Mouse (Mus musculus) midbrain, embryonic 15.5 days (tissue): ENCODE results near the gene Bcl7c. TPM values are rescaled to one million over a fixed set of nuclear protein-coding genes. Genes with fewer than 3 reads are reported as not detected.
"Not testable (repeated sequence)": the region's sequence is repeated elsewhere in the genome, so short reads cannot be mapped to it uniquely, and the experiment has no call there.

Experiments
- ATAC-seq: fragments of 200-750 bp; cut with Nextera tagmentation; replicated peaks from 2 replicates; pipeline ENCODE4 v1.8.0; 2017; ENCODE audit warnings: moderate TSS enrichment
- H3K27ac ChIP-seq: fragments of 300-500 bp; sonication (generic); 2 replicates; pipeline ENCODE4 v1.5.1; 2015; ENCODE audit warnings: mild to moderate bottlenecking, inconsistent platforms
- H3K27me3 ChIP-seq: fragments of 300-500 bp; sonication (generic); replicated peaks from 2 replicates; pipeline ENCODE4 v1.6.1; 2015; ENCODE audit warnings: inconsistent platforms
- H3K36me3 ChIP-seq: fragments of 300-500 bp; sonication (generic); replicated peaks from 2 replicates; pipeline ENCODE4 v1.6.1; 2015; ENCODE audit warnings: inconsistent platforms
- H3K4me1 ChIP-seq: fragments of 300-500 bp; sonication (generic); 2 replicates; pipeline ENCODE4 v1.6.1; 2015; ENCODE audit warnings: inconsistent platforms
- H3K4me2 ChIP-seq: fragments of 300-500 bp; sonication (generic); 2 replicates; pipeline ENCODE4 v1.6.1; 2015; ENCODE audit warnings: inconsistent platforms, mild to moderate bottlenecking, moderate library complexity
- H3K4me3 ChIP-seq: fragments of 300-500 bp; sonication (generic); 2 replicates; pipeline ENCODE4 v1.5.1; 2015; ENCODE audit warnings: mild to moderate bottlenecking, inconsistent platforms
- H3K9ac ChIP-seq: fragments of 300-500 bp; sonication (generic); 2 replicates; pipeline ENCODE4 v1.6.1; 2015; ENCODE audit warnings: mild to moderate bottlenecking, inconsistent platforms
- H3K9me3 ChIP-seq: fragments of 300-500 bp; sonication (generic); 2 replicates; pipeline ENCODE4 v1.6.1; 2016; ENCODE audit warnings: inconsistent platforms
- WGBS: fragments of 180-500 bp; shearing (Covaris S2); methylation state at CpG from one replicate; pipeline ENCODE4 v1.1.7; 2015; ENCODE audit warnings: mixed read lengths; 5-methylcytosine and 5-hydroxymethylcytosine counted together
- polyA plus RNA-seq: library from polyadenylated mRNA; unstranded; fragments of >200 nt; fragmentation: Nextera tagmentation; extraction: Ambion mirVana; gene quantifications from 2 replicates; pipeline ENCODE4 v1.2.1, GENCODE M21; 2015

Bcl7c gene
- polyA plus RNA-seq, 1 experiment from 2014 or later, result 52.9 TPM

DNA sequence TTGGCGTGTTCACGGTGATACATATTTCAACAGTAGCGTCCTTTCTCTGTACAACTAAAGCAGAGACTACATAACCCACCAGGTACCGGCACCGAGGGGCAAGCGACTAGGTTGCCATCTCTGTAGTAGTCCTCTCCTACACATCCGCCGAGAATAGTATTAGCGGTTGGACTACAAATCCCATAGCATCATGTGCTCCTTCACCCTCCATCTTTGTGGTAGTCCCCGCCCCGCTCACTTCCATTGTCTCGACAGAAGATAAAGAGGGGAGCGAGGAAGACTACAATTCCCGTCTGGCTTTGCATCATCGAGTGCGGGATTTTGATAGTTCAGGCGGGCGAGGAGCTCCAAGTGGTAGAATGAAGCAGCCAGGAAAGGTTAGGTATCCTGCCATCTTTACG lies 36.5 kb upstream of the Bcl7c start:
- under 1% methylated on average over 19 of the region's 19 CpGs for WGBS
- Histone ChIP-seq H3K4me3 (peak overlapping the region; percentile 94), H3K4me2 (peak overlapping the region; percentile 71), H3K36me3 (peaks cover 21% of the 10 kb centered on the region), H3K27me3 (no peaks in the 10 kb centered on the region), H3K27ac (peak overlapping the region; percentile 92), H3K9me3 (no peaks in the 10 kb centered on the region), H3K9ac (peak overlapping the region; percentile 52), H3K4me1 (peaks cover 24% of the 10 kb centered on the region)
- peak; percentile 92 for ATAC-seq

DNA sequence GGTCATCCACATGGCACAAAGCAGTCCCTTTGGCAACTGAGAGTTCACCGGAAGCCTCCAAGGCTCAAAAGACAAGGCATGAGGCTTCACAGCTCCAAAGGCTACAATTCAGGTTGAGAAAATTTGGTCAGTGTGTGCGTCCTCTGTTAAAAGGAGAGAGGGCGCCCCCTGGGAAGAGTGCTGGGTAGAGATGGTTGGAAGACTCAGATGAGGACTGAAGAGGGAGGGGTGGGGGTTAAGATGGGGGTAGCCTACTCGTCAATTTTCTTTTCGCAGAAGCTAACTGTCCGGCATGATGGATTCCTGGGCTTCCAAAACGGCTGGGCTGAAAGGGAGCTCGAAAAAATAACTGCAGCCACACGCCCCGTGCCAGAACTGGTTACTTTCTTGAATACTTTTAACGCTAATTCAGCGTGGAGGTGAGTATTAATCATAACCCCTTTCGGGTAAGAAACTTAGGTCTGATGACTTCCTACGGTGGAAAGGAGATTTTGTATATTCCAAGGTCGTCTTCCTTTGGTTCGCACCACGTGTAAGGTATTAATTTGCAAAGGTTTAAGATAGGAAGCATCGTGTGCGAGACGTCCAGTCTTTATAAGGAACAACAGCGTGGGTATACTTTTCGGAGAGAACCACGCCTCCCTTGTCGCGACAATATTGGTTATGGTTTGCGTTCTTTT lies 35.8 kb upstream of the Bcl7c start, which contains the start of gene Fbxl19:
TSS of gene Fbxl19 (plus strand) at position 178 of the 680 bp plus-strand sequence.
- Histone ChIP-seq H3K27me3 (no peaks in the 10 kb centered on the region), H3K27ac (peak within 1 kb of the TSS; percentile 92), H3K9me3 (no peaks in the 10 kb centered on the region), H3K36me3 (peaks cover 14% of the 10 kb centered on the region), H3K4me1 (peaks cover 24% of the 10 kb centered on the region), H3K4me3 (peak within 1 kb of the TSS; percentile 94), H3K9ac (peak within 1 kb of the TSS; percentile 52), H3K4me2 (peak within 1 kb of the TSS; percentile 71)
- no peak for ATAC-seq
- WGBS, result 2% methylated on average over 26 of the region's 26 CpGs

DNA sequence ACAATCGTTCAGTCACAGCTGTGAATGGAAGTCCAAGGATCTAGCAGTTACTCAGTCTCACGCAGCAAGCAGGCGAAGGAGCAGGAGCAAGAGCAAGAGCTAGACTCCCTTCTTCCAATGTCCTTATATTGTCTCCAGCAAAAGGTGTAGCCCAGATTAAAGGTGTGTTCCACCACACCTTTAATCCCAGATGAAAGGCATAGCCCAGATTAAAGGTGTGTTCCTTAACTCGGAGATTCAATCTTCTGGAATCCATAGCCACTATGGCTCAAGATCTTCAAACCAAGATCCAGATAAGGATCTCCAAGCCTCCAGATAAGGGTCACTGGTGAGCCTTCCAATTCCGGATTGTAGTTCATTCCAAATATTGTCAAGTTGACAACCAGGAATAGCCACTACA lies 23.3 kb upstream of the Bcl7c start, which contains the start of gene Ctf2:
TSS of gene Ctf2 (minus strand) at position 101 of the 400 bp plus-strand sequence.
- H3K27me3 ChIP-seq, H3K36me3 ChIP-seq, H3K9me3 ChIP-seq, H3K4me2 ChIP-seq, ATAC-seq, H3K27ac ChIP-seq, H3K4me1 ChIP-seq, H3K9ac ChIP-seq, H3K4me3 ChIP-seq: not testable (repeated sequence)
- 100% methylated on average over 1 of the region's 5 CpGs for whole genome bisulfite sequencing

DNA sequence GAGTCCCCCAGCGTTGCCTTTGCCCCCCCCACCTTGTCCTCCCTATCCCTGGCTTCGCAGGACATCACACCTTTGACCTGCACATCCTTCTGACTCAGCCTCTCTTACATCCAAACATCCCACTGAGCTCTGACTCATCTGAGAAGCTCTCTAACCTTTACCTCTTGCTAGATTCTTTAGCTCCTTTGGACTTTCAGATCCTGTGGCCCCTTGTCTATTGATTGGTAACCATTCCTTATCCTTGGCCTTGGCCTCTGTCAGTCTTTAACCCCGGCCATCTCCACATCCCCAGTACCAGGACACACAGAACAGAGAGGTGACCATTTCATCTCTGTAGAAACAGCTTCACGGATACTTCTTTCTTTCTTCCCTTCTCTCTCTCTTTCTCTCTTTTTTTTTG lies 21.4 kb upstream of the Bcl7c start:
- Histone ChIP-seq H3K27me3 (no peaks in the 10 kb centered on the region), H3K9me3 (no peaks in the 10 kb centered on the region), H3K4me1 (no peaks in the 10 kb centered on the region), H3K36me3 (no peaks in the 10 kb centered on the region), H3K9ac (no peak overlapping the region), H3K4me3 (no peak overlapping the region), H3K4me2 (no peak overlapping the region), H3K27ac (no peak overlapping the region)
- WGBS, result 67% methylated on average over 4 of the region's 4 CpGs
- ATAC-seq, result no peak

DNA sequence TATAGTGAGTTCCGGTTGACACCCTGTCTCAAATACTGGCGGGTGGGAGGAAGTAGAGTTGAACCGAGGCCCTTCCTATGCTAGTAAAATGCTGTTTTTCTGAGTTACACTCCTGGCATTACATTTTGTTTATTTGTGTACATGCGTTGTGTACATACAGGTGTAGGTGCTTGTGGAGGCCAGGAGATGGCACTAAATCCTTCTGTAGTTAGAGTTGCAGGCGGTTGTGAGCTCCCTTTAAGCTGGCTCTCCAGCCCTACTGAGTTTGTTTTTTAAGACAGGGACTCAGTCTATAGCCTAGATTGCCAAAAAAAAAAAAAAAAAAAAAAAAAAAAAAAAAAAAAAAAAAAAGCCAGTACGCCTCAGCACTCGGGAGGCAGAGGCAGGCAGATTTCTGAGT lies 19.2 kb upstream of the Bcl7c start:
- 83% methylated on average over 7 of the region's 7 CpGs for WGBS
- no peak for ATAC-seq

DNA sequence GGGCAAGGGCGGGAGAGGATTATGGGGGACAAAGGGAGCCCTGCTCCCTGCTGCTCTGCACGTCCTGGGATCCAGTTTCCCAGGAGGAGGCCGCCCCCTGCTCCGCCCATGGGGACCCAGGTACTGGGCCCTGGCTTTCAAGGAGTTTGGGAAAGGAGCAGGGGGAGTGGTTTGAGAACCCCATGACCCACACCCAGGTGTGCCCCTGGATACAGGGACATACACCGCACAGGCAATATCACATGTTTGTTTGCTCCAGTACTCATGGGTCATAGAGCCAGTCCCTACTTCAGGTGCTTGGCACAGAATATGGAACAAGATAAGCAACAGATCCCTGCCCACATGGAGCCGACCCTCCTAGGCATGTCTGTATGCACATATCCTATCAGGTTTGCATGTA lies 17.2 kb upstream of the Bcl7c start:
- Histone ChIP-seq H3K36me3 (no peaks in the 10 kb centered on the region), H3K4me2 (no peak overlapping the region), H3K4me1 (no peaks in the 10 kb centered on the region), H3K27me3 (no peaks in the 10 kb centered on the region), H3K9ac (no peak overlapping the region), H3K4me3 (no peak overlapping the region), H3K9me3 (no peaks in the 10 kb centered on the region), H3K27ac (no peak overlapping the region)
- WGBS, result 40% methylated on average over 6 of the region's 6 CpGs
- ATAC-seq, result no peak

More for the DNA sequence above, 19.2 kb upstream of the Bcl7c start:
- Histone ChIP-seq H3K36me3 (no peaks in the 10 kb centered on the region), H3K4me1 (no peaks in the 10 kb centered on the region), H3K27me3 (no peaks in the 10 kb centered on the region), H3K27ac (no peak overlapping the region), H3K9me3 (no peaks in the 10 kb centered on the region), H3K4me3 (no peak overlapping the region), H3K4me2 (no peak overlapping the region), H3K9ac (no peak overlapping the region)

DNA sequence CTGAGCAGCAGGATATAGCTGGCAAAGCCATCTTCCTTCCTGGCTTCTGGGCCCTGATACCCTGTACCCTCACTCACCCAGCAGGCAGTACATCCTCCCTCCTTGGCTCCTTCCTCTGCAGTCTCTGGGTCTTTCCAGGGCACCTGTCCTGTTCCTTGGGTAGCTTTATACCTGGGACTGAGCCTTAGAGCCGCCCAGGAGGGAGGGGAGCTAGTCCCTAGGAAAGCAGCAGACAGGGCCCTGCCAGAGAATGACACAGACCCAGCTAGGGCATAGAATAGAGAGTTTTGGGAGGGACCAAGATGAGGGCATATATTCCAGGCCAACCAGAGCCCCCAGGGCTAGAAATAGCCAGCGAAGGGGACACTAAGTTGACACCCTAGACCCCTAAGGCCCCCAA lies 16.8 kb upstream of the Bcl7c start:
- no peaks in the 10 kb centered on the region for H3K4me1 ChIP-seq
- no peak overlapping the region for H3K4me2 ChIP-seq
- H3K9ac ChIP-seq, result no peak overlapping the region
- no peaks in the 10 kb centered on the region for H3K36me3 ChIP-seq
- WGBS, result 28% methylated on average over 2 of the region's 2 CpGs
- H3K4me3 ChIP-seq, result no peak overlapping the region
- no peaks in the 10 kb centered on the region for H3K9me3 ChIP-seq
- H3K27ac ChIP-seq, result no peak overlapping the region
- no peak for ATAC-seq
- no peaks in the 10 kb centered on the region for H3K27me3 ChIP-seq

DNA sequence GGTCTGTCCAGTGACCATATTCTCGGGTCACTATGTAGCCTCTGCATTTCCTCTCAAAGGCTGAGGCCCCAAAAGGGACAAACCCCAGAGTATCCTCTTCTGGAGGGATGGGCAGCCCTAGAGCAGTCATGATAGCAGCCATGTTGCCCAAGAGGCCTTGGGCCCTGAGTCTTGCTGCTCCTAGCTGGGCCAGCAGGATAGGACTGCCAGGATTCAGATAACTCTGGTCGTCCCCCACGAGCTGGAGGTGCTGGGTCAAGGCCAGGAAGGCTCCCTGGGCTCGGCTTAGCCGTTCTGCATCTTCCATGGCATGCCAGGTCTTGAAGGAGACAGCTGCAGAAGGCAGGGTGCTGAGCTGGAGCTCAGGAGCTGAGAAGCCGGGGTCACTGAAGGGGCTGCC lies 10.5 kb upstream of the Bcl7c start:
- Histone ChIP-seq H3K36me3 (no peaks in the 10 kb centered on the region), H3K27ac (no peak overlapping the region), H3K9ac (no peak overlapping the region), H3K4me2 (no peak overlapping the region), H3K4me1 (peaks cover 6% of the 10 kb centered on the region), H3K4me3 (no peak overlapping the region), H3K9me3 (no peaks in the 10 kb centered on the region), H3K27me3 (no peaks in the 10 kb centered on the region)
- 92% methylated on average over 6 of the region's 6 CpGs for WGBS
- ATAC-seq, result no peak

DNA sequence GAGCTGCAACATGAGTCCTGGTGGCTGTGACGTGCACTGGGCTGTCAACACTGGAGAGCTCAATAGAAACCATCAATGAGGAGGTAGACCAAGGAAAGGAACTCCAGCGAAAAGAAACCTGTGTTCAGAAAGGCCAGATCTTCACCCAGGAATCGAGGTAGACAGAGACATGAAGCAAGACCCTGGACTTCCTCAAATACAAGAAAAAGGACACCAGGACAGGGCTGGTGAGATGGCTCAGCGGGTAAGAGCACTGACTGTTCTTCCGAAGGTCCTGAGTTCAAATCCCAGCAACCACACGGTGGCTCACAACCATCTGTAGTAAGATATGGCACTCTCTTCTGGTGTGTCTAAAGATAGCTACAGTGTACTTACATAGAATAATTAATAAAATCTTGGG lies 9.6 kb upstream of the Bcl7c start:
- ATAC-seq, result no peak

DNA sequence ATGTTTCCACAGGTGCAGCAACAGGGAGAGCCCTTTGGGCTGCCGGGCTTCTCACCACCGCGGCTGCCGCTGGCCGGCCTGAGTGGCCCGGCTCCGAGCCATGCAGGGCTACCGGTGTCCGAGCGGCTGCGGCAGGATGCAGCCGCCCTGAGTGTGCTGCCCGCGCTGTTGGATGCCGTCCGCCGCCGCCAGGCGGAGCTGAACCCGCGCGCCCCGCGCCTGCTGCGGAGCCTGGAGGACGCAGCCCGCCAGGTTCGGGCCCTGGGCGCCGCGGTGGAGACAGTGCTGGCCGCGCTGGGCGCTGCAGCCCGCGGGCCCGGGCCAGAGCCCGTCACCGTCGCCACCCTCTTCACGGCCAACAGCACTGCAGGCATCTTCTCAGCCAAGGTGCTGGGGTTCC lies 8.3 kb upstream of the Bcl7c start:
- peak; percentile 27; the same call in 1 of the 2 replicates for ATAC-seq
- Histone ChIP-seq H3K4me1 (peaks cover 18% of the 10 kb centered on the region), H3K36me3 (no peaks in the 10 kb centered on the region), H3K4me2 (peak overlapping the region; percentile 74), H3K9me3 (no peaks in the 10 kb centered on the region), H3K27ac (0 out of 2 replicates have a peak overlapping the region, but pooled peaks have one; percentile 23), H3K4me3 (peak overlapping the region; percentile 40), H3K9ac (peak overlapping the region; percentile 45), H3K27me3 (no peaks in the 10 kb centered on the region)
- under 1% methylated on average over 40 of the region's 41 CpGs for WGBS

More for the DNA sequence above, 9.6 kb upstream of the Bcl7c start:
- H3K27me3 ChIP-seq, result no peaks in the 10 kb centered on the region
- H3K9me3 ChIP-seq, result no peaks in the 10 kb centered on the region
- WGBS, result 93% methylated on average over 6 of the region's 6 CpGs
- no peak overlapping the region for H3K9ac ChIP-seq
- no peak overlapping the region for H3K4me2 ChIP-seq
- H3K27ac ChIP-seq, result no peak overlapping the region
- H3K4me1 ChIP-seq, result peaks cover 8% of the 10 kb centered on the region
- no peaks in the 10 kb centered on the region for H3K36me3 ChIP-seq
- H3K4me3 ChIP-seq, result no peak overlapping the region

DNA sequence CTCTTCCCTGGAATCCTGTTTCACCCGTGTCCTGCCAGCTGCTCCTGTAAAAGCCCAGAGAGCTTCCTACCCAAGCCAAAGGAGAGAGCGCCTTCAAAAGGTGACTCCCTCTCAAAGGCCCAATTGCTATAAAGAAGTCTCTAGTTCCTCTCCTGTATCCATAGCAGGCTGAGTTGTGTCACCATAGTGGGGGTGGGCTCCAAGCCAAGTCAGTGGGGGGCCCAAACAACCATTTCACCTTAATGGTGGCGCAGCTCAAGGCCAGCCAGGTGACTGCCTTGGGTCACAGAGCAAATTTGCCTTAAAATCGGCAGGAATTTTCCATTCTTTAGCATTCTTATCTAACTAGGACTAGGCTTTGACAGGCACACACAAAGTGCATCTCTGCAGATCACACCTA lies 6.1 kb upstream of the Bcl7c start:
- no peak for ATAC-seq
- H3K9me3 ChIP-seq, result no peaks in the 10 kb centered on the region
- peaks cover 18% of the 10 kb centered on the region for H3K4me1 ChIP-seq
- H3K4me2 ChIP-seq, result no peak overlapping the region
- no peak overlapping the region for H3K9ac ChIP-seq
- H3K27ac ChIP-seq, result no peak overlapping the region
- WGBS, result 87% methylated on average over 4 of the region's 4 CpGs
- H3K4me3 ChIP-seq, result no peak overlapping the region
- H3K27me3 ChIP-seq, result no peaks in the 10 kb centered on the region
- no peaks in the 10 kb centered on the region for H3K36me3 ChIP-seq

DNA sequence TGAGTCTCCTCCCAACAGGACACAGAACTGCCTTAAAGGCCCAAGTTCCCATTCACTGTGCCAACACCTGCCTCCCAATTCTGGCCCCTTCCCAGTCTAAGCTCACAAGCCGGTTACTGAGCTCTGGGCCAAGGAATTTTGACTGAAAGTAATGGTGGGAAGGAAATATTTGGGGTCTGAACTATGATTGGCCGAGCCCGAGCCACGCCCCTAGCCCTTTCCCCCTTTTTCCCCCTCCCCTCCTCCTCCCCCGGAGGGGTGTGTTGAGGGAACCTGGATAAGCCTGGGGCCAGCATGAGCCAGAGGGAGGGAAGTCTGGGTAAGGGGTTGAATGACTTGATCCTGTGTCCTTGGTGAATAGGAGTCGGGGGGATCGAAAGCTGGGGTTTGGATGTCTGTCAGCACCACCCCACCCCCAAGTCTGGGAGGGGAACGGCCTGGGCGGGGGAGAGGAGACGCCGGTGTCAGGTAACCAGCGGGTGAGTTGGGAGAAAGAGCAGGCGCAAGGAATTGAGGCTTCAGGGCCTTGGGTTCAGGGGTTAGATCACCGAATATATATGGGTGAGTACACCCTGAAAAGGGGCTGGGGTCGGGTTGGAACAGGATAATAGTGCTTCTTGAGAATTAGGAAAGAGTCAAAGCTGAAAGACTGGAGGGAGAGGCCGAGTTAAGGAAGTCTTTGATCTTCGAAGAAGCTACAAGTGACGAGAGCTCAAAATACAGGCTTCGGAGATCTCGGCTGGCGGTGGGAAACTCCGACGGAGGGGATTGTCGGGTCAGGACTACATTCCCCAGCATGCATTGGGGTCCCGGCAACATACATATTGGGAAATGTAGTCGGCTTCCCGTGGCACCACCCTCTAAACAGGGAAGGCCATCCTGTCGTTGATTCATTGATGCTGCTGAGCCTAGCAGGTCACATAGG lies 4.0 kb upstream of the Bcl7c start, which contains the start of gene Ctf1:
TSS of gene Ctf1 (plus strand) at position 276 of the 925 bp plus-strand sequence.
- peak within 1 kb of the TSS; percentile 56 for H3K4me2 ChIP-seq
- H3K27ac ChIP-seq, result peak within 1 kb of the TSS; percentile 64
- peak; percentile 67 for ATAC-seq
- no peaks in the 10 kb centered on the region for H3K9me3 ChIP-seq
- H3K27me3 ChIP-seq, result no peaks in the 10 kb centered on the region
- 4% methylated on average over 28 of the region's 28 CpGs for WGBS
- H3K9ac ChIP-seq, result peak within 1 kb of the TSS; percentile 12; the same call in 1 of the 2 replicates
- peak within 1 kb of the TSS; percentile 34 for H3K4me3 ChIP-seq
- H3K4me1 ChIP-seq, result peaks cover 30% of the 10 kb centered on the region
- no peaks in the 10 kb centered on the region for H3K36me3 ChIP-seq
